7 mouse cellular contexts compared by ENCODE assay signal in genomic region chr14:54653496-54653895, GRCm38 (mm10). TPM values are rescaled to one million over a fixed set of nuclear protein-coding genes. Genes with fewer than 3 reads are reported as not detected.
A peak's percentile ranks its signal among the peaks of the same experiment; 100 is the strongest.
DNase-seq lines count a peak whose midpoint lies in the region; ATAC-seq lines count a peak whose summit lies in the region.

No protein-coding gene starts in this region.

- peak overlapping the region; percentile 87 for H3K4me2 ChIP-seq in intestine, embryonic 16.5 days (ENCODE audit: low read depth, low read length)

- peak overlapping the region; percentile 81 for H3K27ac ChIP-seq in intestine, embryonic 16.5 days (ENCODE audit: low read length)
- peak overlapping the region; percentile 92 for H3K27ac ChIP-seq in midbrain, embryonic 10.5 days (replicated peaks)

- peaks cover 31% of the 10 kb centered on the region for H3K4me1 ChIP-seq in intestine, embryonic 16.5 days (ENCODE audit: control insufficient read depth, insufficient read depth, low read length)
- H3K4me1 ChIP-seq in midbrain, embryonic 10.5 days = peaks cover 52% of the 10 kb centered on the region

- peaks cover 37% of the 10 kb centered on the region for H3K36me3 ChIP-seq in intestine, embryonic 16.5 days (ENCODE audit: control insufficient read depth, insufficient read depth, low read length)
- peaks cover 84% of the 10 kb centered on the region for H3K36me3 ChIP-seq in midbrain, embryonic 10.5 days

- H3K9ac ChIP-seq in intestine, embryonic 16.5 days (ENCODE audit: low read depth, low read length) = peak overlapping the region; percentile 85

- H3K9me3 ChIP-seq in intestine, embryonic 16.5 days (ENCODE audit: control insufficient read depth, low read length) = no peaks in the 10 kb centered on the region
- H3K9me3 ChIP-seq in midbrain, embryonic 10.5 days (replicated peaks) = no peaks in the 10 kb centered on the region

- H3K4me3 ChIP-seq in intestine, embryonic 16.5 days (ENCODE audit: low read length) = peak overlapping the region; percentile 70
- H3K4me3 ChIP-seq in midbrain, embryonic 10.5 days = peak overlapping the region; percentile 69

- under 1% methylated on average over 12 of the region's 12 CpGs for WGBS in intestine, embryonic 16.5 days
- WGBS in midbrain, embryonic 10.5 days = 0% methylated on average over 12 of the region's 12 CpGs

- intact Hi-C loops in gastrocnemius, postnatal 36 days (cut with DNase I) = loop anchor here (5.0 kb wide), 1 partner anchor 34 kb away; the partner anchor contains the start of genes 1700123O20Rik and Acin1
- intact Hi-C loops in left cerebral cortex, postnatal 36 days (cut with DNase I) = loop anchor here (5.0 kb wide), 1 partner anchor 34 kb away; the partner anchor contains the start of genes 1700123O20Rik and Acin1

- peak; percentile 91 for ATAC-seq in intestine, embryonic 16.5 days

- no peaks in the 10 kb centered on the region for H3K27me3 ChIP-seq in intestine, embryonic 16.5 days (replicated peaks; ENCODE audit: control insufficient read depth, insufficient read depth, low read length)
- no peaks in the 10 kb centered on the region for H3K27me3 ChIP-seq in midbrain, embryonic 10.5 days (ENCODE audit: low read depth, poor library complexity, severe bottlenecking)

- peak; percentile 92 for DNase-seq in adrenal gland, postnatal 10 days
- DNase-seq in embryo, embryonic 11.5 days (ENCODE audit: low read depth, low spot score) = peak; percentile 84
- peak; percentile 68 to 75 for DNase-seq in gastrocnemius, postnatal 36 days
- peak; percentile 81 to 83 for DNase-seq in left cerebral cortex, postnatal 36 days (ENCODE audit: low spot score in 2 of 2)
- DNase-seq in midbrain, embryonic 10.5 days (ENCODE audit: low spot score) = peak; percentile 90
- DNase-seq in right cerebral cortex, postnatal 36 days (ENCODE audit: low spot score in 2 of 2) = peak; percentile 74 to 83

RNA-seq across cellular contexts. Expression of gene Cdh24, which starts 12.3 kb away (rescaled TPM):
- 1 to 10 TPM; 1.7 to 2.5 TPM for total RNA-seq in adrenal gland, postnatal 10 days (2021)
- total RNA-seq in gastrocnemius, postnatal 36 days (2021) = under 1 TPM; 0.36 to 0.59 TPM
- 1.5 and 1.7 TPM in 2 replicates for polyA plus RNA-seq in intestine, embryonic 16.5 days (2015; fragmentation: Nextera tagmentation; extraction: Ambion mirVana)
- total RNA-seq in left cerebral cortex, postnatal 36 days (2021) = 1 to 10 TPM; 7.0 to 9.6 TPM
- polyA plus RNA-seq in midbrain, embryonic 10.5 days (2016; fragmentation: Nextera tagmentation; extraction: Ambion mirVana) = 4.1 and 4.6 TPM in 2 replicates

RNA-seq across cellular contexts. Expression of gene Gm17606, which starts 12.7 kb away (rescaled TPM):
- not detected for total RNA-seq in adrenal gland, postnatal 10 days (2021)
- not detected for total RNA-seq in gastrocnemius, postnatal 36 days (2021)
- not detected in 2 replicates for polyA plus RNA-seq in intestine, embryonic 16.5 days (2015; fragmentation: Nextera tagmentation; extraction: Ambion mirVana)
- total RNA-seq in left cerebral cortex, postnatal 36 days (2021) = not detected
- not detected in 2 replicates for polyA plus RNA-seq in midbrain, embryonic 10.5 days (2016; fragmentation: Nextera tagmentation; extraction: Ambion mirVana)

RNA-seq across cellular contexts. Expression of gene Psmb11, which starts 32.3 kb away (rescaled TPM):
- total RNA-seq in adrenal gland, postnatal 10 days (2021) = not detected
- under 1 TPM in 1 of 2 experiments, not detected in 1; 0.26 TPM for total RNA-seq in gastrocnemius, postnatal 36 days (2021)
- not detected in 2 replicates for polyA plus RNA-seq in intestine, embryonic 16.5 days (2015; fragmentation: Nextera tagmentation; extraction: Ambion mirVana)
- total RNA-seq in left cerebral cortex, postnatal 36 days (2021) = under 1 TPM; 0.27 to 0.30 TPM
- polyA plus RNA-seq in midbrain, embryonic 10.5 days (2016; fragmentation: Nextera tagmentation; extraction: Ambion mirVana) = 0.06 and 0.12 TPM in 2 replicates

RNA-seq across cellular contexts. Expression of gene 1700123O20Rik, which starts 32.5 kb away (rescaled TPM):
- 10 to 100 TPM; 35.5 to 36.6 TPM for total RNA-seq in adrenal gland, postnatal 10 days (2021)
- total RNA-seq in gastrocnemius, postnatal 36 days (2021) = 10 to 100 TPM in 1 of 2 experiments, 1 to 10 TPM in 1; 7.4 to 11.3 TPM
- polyA plus RNA-seq in intestine, embryonic 16.5 days (2015; fragmentation: Nextera tagmentation; extraction: Ambion mirVana) = 82.0 and 90.2 TPM in 2 replicates
- 10 to 100 TPM; 22.6 to 23.1 TPM for total RNA-seq in left cerebral cortex, postnatal 36 days (2021)
- 106 and 111 TPM in 2 replicates for polyA plus RNA-seq in midbrain, embryonic 10.5 days (2016; fragmentation: Nextera tagmentation; extraction: Ambion mirVana)

RNA-seq across cellular contexts. Expression of gene Acin1, which starts 33.2 kb away (rescaled TPM):
- 100 to 1,000 TPM; 132 to 167 TPM for total RNA-seq in adrenal gland, postnatal 10 days (2021)
- total RNA-seq in gastrocnemius, postnatal 36 days (2021) = 10 to 100 TPM; 63.7 to 64.2 TPM
- 78.7 and 82.6 TPM in 2 replicates for polyA plus RNA-seq in intestine, embryonic 16.5 days (2015; fragmentation: Nextera tagmentation; extraction: Ambion mirVana)
- 100 to 1,000 TPM; 126 to 237 TPM for total RNA-seq in left cerebral cortex, postnatal 36 days (2021)
- polyA plus RNA-seq in midbrain, embryonic 10.5 days (2016; fragmentation: Nextera tagmentation; extraction: Ambion mirVana) = 128 and 145 TPM in 2 replicates

Comparison
In these comparisons a context has a peak if more than half of its experiments do, and no peak if none do; other contexts are left out.
1. Peak in every context shown above with its lines: DNase-seq, ATAC-seq, H3K4me3 ChIP-seq and H3K27ac ChIP-seq.